Mouse (Mus musculus) heart, adult 2 months (tissue): Measurements from ENCODE around the gene Hist2h4.

ENCODE experiments used
- CTCF ChIP-seq: fragments of 200-600 bp; IDR thresholded peaks from 2 replicates; pipeline ENCODE4 v1.8.1; 2022; ENCODE audit warnings: antibody characterized with exemption, mild to moderate bottlenecking, moderate library complexity
- POLR2A ChIP-seq: fragments of 200-500 bp; IDR thresholded peaks from 2 replicates; pipeline ENCODE4 v1.6.1; 2011; ENCODE audit warnings: mild to moderate bottlenecking, low read depth, low read length, control low read depth; ENCODE audit not compliant: insufficient read depth

GRCm38 (mm10) chr3:96221640-96222038, 41.5 kb downstream of the Hist2h4 start:
- no peak for TF ChIP-seq POLR2A
- no peak for TF ChIP-seq CTCF
